Mouse (Mus musculus): ENCODE data around the gene Uhrf2. TPM values are rescaled to one million over a fixed set of nuclear protein-coding genes. Genes with fewer than 3 reads are reported as not detected.

The Uhrf2 gene
- total RNA-seq, 2 experiments from 2014 or later = 51.9 to 57.9 TPM

- no peak for DNase-seq (ENCODE audit: low spot score in 2 of 2)
Observed at GRCm38 (mm10) chr19:30118344-30119312, 88.3 kb downstream of the Uhrf2 start.

GRCm38 (mm10) chr19:30124999-30125669 lies 94.8 kb downstream of the Uhrf2 start:
- DNase-seq (ENCODE audit: low spot score in 2 of 2) = no peak

- DNase-seq (ENCODE audit: low spot score in 2 of 2) = no peak
Observed at GRCm38 (mm10) chr19:30125670-30126059, 95.4 kb downstream of the Uhrf2 start.

- no peak for DNase-seq (ENCODE audit: low spot score in 2 of 2)
Observed at GRCm38 (mm10) chr19:30128177-30128576, 97.9 kb downstream of the Uhrf2 start.

GRCm38 (mm10) chr19:30136308-30136707 lies 106.0 kb downstream of the Uhrf2 start:
- DNase-seq (ENCODE audit: low spot score in 2 of 2) = no peak

Other genes with a start within 250 kb of the Uhrf2 start
- 10 to 100 TPM; 19.7 to 24.2 TPM for gene 9930021J03Rik, start 224.5 kb upstream of the Uhrf2 start, total RNA-seq (2021)
- gene Ranbp6, start 217.5 kb upstream of the Uhrf2 start, total RNA-seq (2021) = 10 to 100 TPM; 17.0 to 17.3 TPM
- gene Il33, start 105.4 kb upstream of the Uhrf2 start, total RNA-seq (2021) = 10 to 100 TPM; 26.7 to 29.6 TPM
- gene Trpd52l3, start 26.7 kb upstream of the Uhrf2 start, total RNA-seq (2021) = not detected
- 1 to 10 TPM; 2.2 to 7.9 TPM for gene Gldc, start 144.9 kb downstream of the Uhrf2 start, total RNA-seq (2021)
- 10 to 100 TPM in 1 of 2 experiments, not detected in 1; 23.9 TPM for gene Mbl2, start 202.4 kb downstream of the Uhrf2 start, total RNA-seq (2021)

Measured in adrenal gland, postnatal 4 days (tissue).